Mouse (Mus musculus) neural tube, embryonic 14.5 days (tissue): ENCODE measurements around the gene Ppp5c. TPM values are rescaled to one million over a fixed set of nuclear protein-coding genes. Genes with fewer than 3 reads are reported as not detected.

Experiments used
- ATAC-seq: fragments of 200-750 bp; cut with Nextera tagmentation; 2 replicates; pipeline ENCODE4 v1.8.0; 2017; ENCODE audit warnings: low read depth, mild to moderate bottlenecking, moderate TSS enrichment, moderate library complexity
- H3K27ac ChIP-seq: fragments of 300-500 bp; sonication (generic); 2 replicates; pipeline ENCODE4 v1.5.1; 2014; ENCODE audit warnings: low read depth, mild to moderate bottlenecking, control low read depth, low read length, moderate library complexity, mixed read lengths
- H3K27me3 ChIP-seq: fragments of 300-500 bp; sonication (generic); 2 replicates; pipeline ENCODE4 v1.6.1; 2014; ENCODE audit warnings: low read length; ENCODE audit not compliant: control insufficient read depth, insufficient read depth
- H3K36me3 ChIP-seq: fragments of 300-500 bp; sonication (generic); 2 replicates; pipeline ENCODE4 v1.6.1; 2014; ENCODE audit warnings: low read length, mixed read lengths; ENCODE audit not compliant: control insufficient read depth, insufficient read depth
- H3K4me1 ChIP-seq: fragments of 300-500 bp; sonication (generic); 2 replicates; pipeline ENCODE4 v1.6.1; 2014; ENCODE audit warnings: low read length; ENCODE audit not compliant: control insufficient read depth, insufficient read depth
- H3K4me2 ChIP-seq: fragments of 300-500 bp; sonication (generic); 2 replicates; pipeline ENCODE4 v1.6.1; 2014; ENCODE audit warnings: mild to moderate bottlenecking, low read depth, low read length, control low read depth
- H3K4me3 ChIP-seq: fragments of 300-500 bp; sonication (generic); 2 replicates; pipeline ENCODE4 v1.5.1; 2014; ENCODE audit warnings: low read depth, low read length, control low read depth, mixed read lengths
- H3K9ac ChIP-seq: fragments of 300-500 bp; sonication (generic); replicated peaks from 2 replicates; pipeline ENCODE4 v1.6.1; 2014; ENCODE audit warnings: low read depth, mild to moderate bottlenecking, control low read depth, low read length, mixed read lengths
- H3K9me3 ChIP-seq: fragments of 300-500 bp; sonication (generic); 2 replicates; pipeline ENCODE4 v1.6.1; 2016; ENCODE audit warnings: low read length; ENCODE audit not compliant: control insufficient read depth
- WGBS: fragments of 180-500 bp; shearing (Covaris S2); extraction: QIAGEN DNeasy Blood & Tissue Kit; methylation state at CpG from one replicate; pipeline ENCODE4 v1.1.7; 2014; 5-methylcytosine and 5-hydroxymethylcytosine counted together
- polyA plus RNA-seq: library from polyadenylated mRNA; unstranded; fragments of >200 nt; fragmentation: Nextera tagmentation; extraction: Ambion mirVana; gene quantifications from 2 replicates; pipeline ENCODE4 v1.2.1, GENCODE M21; 2014

Ppp5c gene
- polyA plus RNA-seq, 1 experiment from 2014 or later = 121 TPM

GRCm38 (mm10) chr7:17009326-17010009 is 18.3 kb downstream of the Ppp5c start:
- 94% methylated on average over 16 of the region's 16 CpGs for WGBS
- H3K9ac ChIP-seq = no peak overlapping the region
- no peak overlapping the region for H3K27ac ChIP-seq
- H3K27me3 ChIP-seq = no peaks in the 10 kb centered on the region
- no peak overlapping the region for H3K4me2 ChIP-seq
- H3K4me1 ChIP-seq = no peaks in the 10 kb centered on the region
- no peak overlapping the region for H3K4me3 ChIP-seq
- no peaks in the 10 kb centered on the region for H3K9me3 ChIP-seq
- H3K36me3 ChIP-seq = peaks cover 76% of the 10 kb centered on the region
- no peak for ATAC-seq

GRCm38 (mm10) chr7:17007300-17007699 is 20.4 kb downstream of the Ppp5c start:
- no peak overlapping the region for H3K4me2 ChIP-seq
- WGBS = 83% methylated on average over 4 of the region's 4 CpGs
- no peaks in the 10 kb centered on the region for H3K9me3 ChIP-seq
- H3K4me3 ChIP-seq = no peak overlapping the region
- no peaks in the 10 kb centered on the region for H3K27me3 ChIP-seq
- no peak overlapping the region for H3K9ac ChIP-seq
- peaks cover 72% of the 10 kb centered on the region for H3K36me3 ChIP-seq
- no peak overlapping the region for H3K27ac ChIP-seq
- H3K4me1 ChIP-seq = no peaks in the 10 kb centered on the region
- ATAC-seq = no peak

- H3K9ac ChIP-seq = no peak overlapping the region
- H3K27ac ChIP-seq = no peak overlapping the region
- H3K4me2 ChIP-seq = no peak overlapping the region
- WGBS = 82% methylated on average over 7 of the region's 7 CpGs
- H3K9me3 ChIP-seq = no peaks in the 10 kb centered on the region
- H3K4me3 ChIP-seq = no peak overlapping the region
- H3K4me1 ChIP-seq = no peaks in the 10 kb centered on the region
- ATAC-seq = no peak
- peaks cover 47% of the 10 kb centered on the region for H3K36me3 ChIP-seq
- H3K27me3 ChIP-seq = no peaks in the 10 kb centered on the region
Measured at GRCm38 (mm10) chr7:17004716-17005115, 23.0 kb downstream of the Ppp5c start.

GRCm38 (mm10) chr7:17003230-17003960 is 24.3 kb downstream of the Ppp5c start:
- no peaks in the 10 kb centered on the region for H3K27me3 ChIP-seq
- H3K9me3 ChIP-seq = no peaks in the 10 kb centered on the region
- no peak overlapping the region for H3K9ac ChIP-seq
- no peak for ATAC-seq
- 82% methylated on average over 7 of the region's 7 CpGs for WGBS
- H3K4me3 ChIP-seq = no peak overlapping the region
- H3K27ac ChIP-seq = no peak overlapping the region
- H3K4me2 ChIP-seq = no peak overlapping the region
- H3K4me1 ChIP-seq = no peaks in the 10 kb centered on the region
- H3K36me3 ChIP-seq = peaks cover 37% of the 10 kb centered on the region

GRCm38 (mm10) chr7:17002375-17003195 is 25.1 kb downstream of the Ppp5c start:
- Histone ChIP-seq H3K9me3 (no peaks in the 10 kb centered on the region), H3K27ac (no peak overlapping the region), H3K4me2 (no peak overlapping the region), H3K27me3 (no peaks in the 10 kb centered on the region), H3K4me3 (no peak overlapping the region), H3K4me1 (no peaks in the 10 kb centered on the region), H3K36me3 (peaks cover 33% of the 10 kb centered on the region), H3K9ac (no peak overlapping the region)
- peak; percentile 73; the same call in 1 of the 2 replicates for ATAC-seq
- 14% methylated on average over 7 of the region's 7 CpGs for WGBS

DNA sequence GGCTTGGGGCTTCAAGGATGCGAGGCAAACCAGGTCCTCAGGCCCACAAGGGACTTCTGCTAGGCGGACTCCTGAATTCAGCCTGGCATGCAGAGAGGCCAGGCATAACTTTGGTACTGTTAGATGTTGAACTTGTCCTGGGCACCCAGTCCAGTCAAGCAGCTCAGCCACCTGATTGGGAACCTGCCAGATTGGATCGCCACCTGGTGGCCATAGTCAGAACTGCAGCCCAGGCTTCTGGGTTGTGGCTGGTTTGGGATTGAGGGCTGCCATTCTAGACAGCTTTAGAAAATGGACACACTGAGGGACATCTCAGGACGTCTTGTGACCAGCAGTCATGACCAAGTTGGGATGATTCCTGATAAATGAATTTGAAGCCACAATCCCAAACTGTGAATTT is 28.1 kb downstream of the Ppp5c start:
- H3K27me3 ChIP-seq = no peaks in the 10 kb centered on the region
- peak; percentile 20; the same call in 1 of the 2 replicates for ATAC-seq
- WGBS = 18% methylated on average over 4 of the region's 4 CpGs

GRCm38 (mm10) chr7:16999233-16999632 is 28.5 kb downstream of the Ppp5c start:
- Histone ChIP-seq H3K27ac (no peak overlapping the region), H3K9me3 (no peaks in the 10 kb centered on the region), H3K4me2 (no peak overlapping the region), H3K36me3 (peaks cover 5% of the 10 kb centered on the region; the same call in 1 of the 2 replicates), H3K27me3 (no peaks in the 10 kb centered on the region), H3K4me3 (no peak overlapping the region), H3K4me1 (peaks cover 5% of the 10 kb centered on the region; the same call in 1 of the 2 replicates), H3K9ac (no peak overlapping the region)
- no peak for ATAC-seq
- 78% methylated on average over 4 of the region's 4 CpGs for WGBS

More for the DNA sequence above, 28.1 kb downstream of the Ppp5c start:
- no peak overlapping the region for H3K4me3 ChIP-seq
- H3K4me2 ChIP-seq = no peak overlapping the region
- no peak overlapping the region for H3K27ac ChIP-seq
- H3K9me3 ChIP-seq = no peaks in the 10 kb centered on the region
- H3K4me1 ChIP-seq = peaks cover 5% of the 10 kb centered on the region; the same call in 1 of the 2 replicates
- H3K36me3 ChIP-seq = peaks cover 9% of the 10 kb centered on the region; the same call in 1 of the 2 replicates
- no peak overlapping the region for H3K9ac ChIP-seq

DNA sequence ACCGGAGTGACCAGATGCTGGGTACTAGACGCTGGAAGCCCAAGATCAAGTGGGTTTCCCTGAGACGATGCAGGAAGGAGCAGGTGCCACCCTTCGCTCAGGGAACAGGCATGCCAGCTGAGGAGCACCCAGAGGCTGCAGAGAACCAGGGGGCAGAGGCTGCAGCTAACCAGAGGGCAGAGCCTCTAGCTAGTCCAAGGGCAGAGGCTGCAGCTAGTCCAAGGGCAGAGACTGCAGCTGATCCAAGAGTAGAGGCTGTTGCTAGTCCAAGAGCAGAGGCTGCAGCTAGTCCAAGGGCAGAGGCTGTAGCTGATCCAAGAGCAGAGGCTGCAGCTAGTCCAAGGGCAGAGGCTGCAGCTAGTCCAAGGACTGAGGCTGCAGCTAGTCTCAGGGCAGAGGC is 32.4 kb downstream of the Ppp5c start:
- no peak overlapping the region; the same call in 1 of the 2 replicates for H3K9ac ChIP-seq
- no peak overlapping the region for H3K27ac ChIP-seq
- no peaks in the 10 kb centered on the region for H3K27me3 ChIP-seq
- WGBS = 92% methylated on average over 4 of the region's 4 CpGs
- H3K4me1 ChIP-seq = peaks cover 5% of the 10 kb centered on the region; the same call in 1 of the 2 replicates
- H3K4me2 ChIP-seq = peak overlapping the region; percentile 43; the same call in 1 of the 2 replicates
- H3K4me3 ChIP-seq = 0 out of 2 replicates have a peak overlapping the region, but pooled peaks have one; percentile 32
- no peak for ATAC-seq
- H3K36me3 ChIP-seq = no peaks in the 10 kb centered on the region
- no peaks in the 10 kb centered on the region for H3K9me3 ChIP-seq
